Mouse (Mus musculus): ENCODE data around the gene Scand1.

Gene Scand1

DNA sequence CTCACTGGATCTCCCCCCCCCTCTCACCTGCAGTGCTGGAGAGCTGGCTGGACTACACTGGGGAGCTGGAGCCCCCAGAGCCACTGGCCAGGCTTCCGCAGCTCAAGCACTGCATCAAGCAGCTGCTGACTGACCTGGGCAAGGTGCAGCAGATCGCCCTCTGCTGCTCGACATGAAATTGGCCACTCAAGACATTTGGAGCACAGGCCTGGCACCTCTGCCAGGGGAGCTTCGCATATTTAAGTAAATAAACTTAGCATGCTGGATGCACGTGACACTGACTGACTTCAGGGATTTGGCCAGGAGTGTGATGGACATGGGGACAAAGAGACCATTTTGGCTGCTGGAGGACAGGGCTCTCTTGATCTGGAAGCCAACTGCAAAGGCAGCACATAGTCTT lies 5.2 kb downstream of the Scand1 start:
- DNase-seq (ENCODE audit: low spot score in 2 of 2) = no peak

DNA sequence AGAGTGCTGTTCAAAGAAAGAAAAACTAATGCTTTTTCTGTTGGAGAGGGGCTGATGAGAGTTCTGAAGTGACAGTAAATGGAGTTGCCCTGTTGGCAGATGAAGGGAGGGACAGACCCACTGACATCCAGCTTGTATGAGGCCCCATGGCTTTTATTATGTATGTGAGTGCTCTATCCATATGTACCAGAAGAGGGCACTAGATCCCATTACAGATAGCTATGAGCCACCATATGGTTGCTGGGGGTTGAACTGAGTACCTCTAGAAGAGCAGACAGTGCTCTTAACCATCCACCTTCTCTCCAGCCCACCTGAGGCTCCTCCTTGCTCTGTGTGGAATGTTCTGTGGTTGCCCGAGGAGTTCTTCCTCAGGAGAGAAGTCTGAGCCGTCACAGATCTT lies 6.7 kb downstream of the Scand1 start:
- no peak for DNase-seq (ENCODE audit: low spot score in 2 of 2)

DNA sequence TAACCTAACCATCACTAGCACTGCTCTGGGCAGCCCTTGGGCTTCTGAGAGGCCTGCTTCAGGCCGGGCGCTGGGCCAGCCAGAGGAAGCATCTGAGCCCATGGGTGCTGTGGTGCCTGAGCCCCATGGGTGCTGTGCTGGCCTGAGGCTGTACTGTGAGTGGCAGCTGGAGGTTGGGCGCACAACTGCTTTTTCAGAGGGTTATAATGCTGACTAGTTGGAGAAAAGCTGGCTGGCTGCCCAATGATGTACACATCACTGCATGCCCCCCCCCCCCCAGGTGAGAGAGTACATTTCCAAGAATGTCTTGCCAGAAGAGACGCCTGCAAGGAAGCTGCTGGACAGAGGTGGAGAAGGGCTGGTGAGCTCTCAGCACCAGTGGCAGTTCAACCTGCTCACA lies 8.2 kb downstream of the Scand1 start:
- DNase-seq (ENCODE audit: low spot score in 2 of 2) = no peak

DNA sequence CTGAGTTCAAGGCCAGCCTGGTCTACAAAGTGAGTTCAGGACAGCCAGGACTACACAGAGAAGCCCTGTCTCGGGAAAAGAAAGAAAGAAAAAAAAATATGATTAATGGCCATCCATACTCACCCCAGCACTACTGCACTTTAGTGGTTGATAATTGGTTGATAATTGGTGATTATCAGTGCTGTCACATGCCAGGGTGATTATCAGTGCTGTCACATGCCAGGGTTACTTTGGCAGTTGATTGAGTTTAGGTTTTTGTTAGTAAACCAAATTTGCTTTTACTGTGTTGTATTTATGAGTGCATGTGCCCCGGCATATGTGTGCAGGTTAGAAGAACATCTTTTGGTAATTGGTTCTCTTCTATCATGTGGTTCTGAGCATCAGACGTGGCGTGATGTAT lies 10.4 kb downstream of the Scand1 start:
- DNase-seq (ENCODE audit: low spot score in 2 of 2) = no peak

DNA sequence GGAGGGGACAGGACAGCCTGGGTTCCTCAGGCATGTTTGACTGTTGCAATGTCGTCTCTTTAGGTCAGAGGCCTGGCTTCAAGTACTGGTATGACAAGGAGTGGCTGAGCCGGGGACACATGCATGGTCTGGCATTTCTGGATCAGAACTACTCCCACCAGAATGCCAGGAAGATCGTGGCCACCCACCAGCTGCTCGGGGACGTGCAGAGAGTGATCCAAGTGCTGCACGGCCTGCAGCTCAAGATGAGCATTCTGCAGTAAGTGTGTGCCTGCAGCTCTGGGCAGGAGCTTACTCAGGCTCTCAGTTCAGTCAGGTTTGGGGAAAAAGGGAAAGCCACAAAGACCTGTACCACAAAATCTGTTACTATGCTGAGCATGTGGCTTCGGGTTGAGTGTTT lies 14.0 kb downstream of the Scand1 start:
- no peak for DNase-seq (ENCODE audit: low spot score in 2 of 2)

DNA sequence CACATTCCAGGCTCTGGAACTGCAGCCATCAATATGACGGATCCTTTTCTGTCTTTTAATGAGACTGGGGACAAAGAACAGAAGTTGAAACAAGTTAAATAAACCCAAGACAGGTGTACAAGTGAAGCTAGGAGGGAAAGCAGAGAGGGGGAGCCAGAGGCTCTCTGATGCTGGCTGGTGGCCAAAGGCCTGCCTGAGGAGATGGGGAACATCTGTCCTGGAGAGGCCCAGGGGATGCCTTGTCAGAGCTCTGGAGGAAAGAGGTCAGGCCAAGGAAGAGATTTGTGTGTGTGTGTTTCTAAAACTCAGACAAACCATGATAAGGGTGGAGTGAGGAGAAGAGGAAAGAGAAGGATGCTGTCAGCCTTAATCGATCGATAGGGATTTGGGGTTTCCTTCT lies 14.9 kb downstream of the Scand1 start:
- peak; percentile 46 to 49 for DNase-seq (ENCODE audit: low spot score in 2 of 2)

DNA sequence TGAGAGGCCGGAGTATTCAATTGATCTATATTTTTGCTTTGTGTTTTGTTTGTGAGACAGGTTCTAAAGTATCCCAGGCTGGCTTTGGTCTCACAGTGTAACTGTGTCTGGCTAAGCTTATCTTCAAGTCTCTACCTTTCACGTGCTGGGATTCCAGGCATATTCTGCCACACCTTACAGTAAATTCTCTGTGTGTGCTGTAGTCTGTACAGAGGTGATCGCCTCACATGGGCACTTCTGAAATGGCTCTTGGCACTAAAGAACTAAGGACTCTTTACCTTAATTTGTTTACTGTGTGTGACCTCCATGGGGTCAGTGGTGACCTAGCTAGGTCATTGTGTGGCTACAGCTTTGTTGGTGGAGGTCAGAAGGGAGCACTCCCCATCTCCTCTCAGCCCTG lies 16.3 kb downstream of the Scand1 start:
- no peak for DNase-seq (ENCODE audit: low spot score in 2 of 2)

DNA sequence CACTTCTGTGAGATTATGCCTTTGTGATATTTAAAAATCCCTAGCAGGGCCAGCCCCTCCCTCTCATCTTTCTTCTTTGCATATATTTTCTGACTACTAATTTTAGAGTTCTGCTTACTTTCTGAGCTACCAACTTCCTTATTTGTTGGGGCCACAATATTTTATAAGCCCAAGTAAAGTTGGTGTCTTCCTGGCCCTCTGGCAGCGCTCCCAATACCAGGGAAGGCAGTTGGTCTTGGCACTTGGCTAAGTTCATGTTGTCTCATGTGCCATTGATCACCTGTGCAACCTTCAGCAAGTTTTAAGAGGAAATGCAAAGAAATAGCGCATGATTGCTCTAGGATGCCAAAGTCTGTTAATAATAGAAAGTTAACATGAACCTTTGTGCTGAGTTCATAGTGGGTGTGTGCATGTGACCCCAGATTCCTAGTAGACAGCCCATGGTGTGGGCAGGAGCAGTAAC lies 16.9 kb downstream of the Scand1 start:
- no peak for DNase-seq (ENCODE audit: low spot score in 2 of 2)

DNA sequence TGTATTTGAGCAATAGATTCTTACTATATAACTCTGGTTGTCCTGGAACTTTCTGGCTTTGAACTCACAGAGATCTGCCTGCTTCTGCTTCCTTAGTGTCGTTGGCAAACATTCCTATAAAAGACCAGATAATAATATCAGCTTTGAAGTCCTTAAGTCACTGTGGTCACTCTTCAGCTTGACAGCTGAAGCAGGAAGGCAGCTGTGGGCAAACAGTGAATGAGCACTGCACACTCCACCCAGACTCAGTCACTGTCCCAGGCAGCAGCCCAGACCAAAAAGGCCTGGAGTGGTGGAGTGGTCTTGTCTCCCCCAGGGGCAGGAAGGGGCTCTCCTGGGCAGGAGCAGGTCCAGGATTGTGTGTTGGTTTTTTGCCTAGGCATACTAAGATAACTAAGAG lies 20.5 kb downstream of the Scand1 start:
- no peak for DNase-seq (ENCODE audit: low spot score in 2 of 2)

DNA sequence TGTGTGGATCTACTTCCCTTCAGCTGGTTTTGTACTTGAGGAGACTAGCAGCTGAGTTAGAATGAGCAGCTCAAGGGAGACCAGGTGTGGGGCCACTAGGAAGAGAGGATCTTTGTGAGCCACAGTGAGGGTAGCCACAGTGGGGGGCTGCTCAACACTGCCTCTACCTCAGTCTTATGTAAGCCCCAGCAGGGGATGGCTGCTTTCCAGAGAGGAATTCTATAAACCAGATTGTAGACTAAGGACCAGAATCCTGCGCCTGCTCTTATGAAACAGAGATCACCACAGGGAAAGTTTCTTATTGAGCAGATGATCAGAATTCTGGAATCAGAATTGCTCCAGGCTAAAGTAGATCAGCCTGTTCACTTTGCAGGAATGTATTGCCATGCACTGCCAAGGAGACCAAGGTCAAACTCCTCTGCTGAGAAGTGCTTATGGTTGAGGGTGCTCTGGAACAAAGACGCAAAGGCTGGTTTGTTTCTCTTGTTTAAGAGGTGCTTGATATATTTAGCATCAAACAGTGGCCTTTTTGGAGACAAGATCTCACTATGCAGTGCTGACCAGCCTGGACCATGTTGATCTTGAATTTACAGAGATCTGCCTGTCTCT lies 22.8 kb downstream of the Scand1 start:
- peak in 1 of 2 experiments; percentile 13 for DNase-seq (ENCODE audit: low spot score in 2 of 2)

DNA sequence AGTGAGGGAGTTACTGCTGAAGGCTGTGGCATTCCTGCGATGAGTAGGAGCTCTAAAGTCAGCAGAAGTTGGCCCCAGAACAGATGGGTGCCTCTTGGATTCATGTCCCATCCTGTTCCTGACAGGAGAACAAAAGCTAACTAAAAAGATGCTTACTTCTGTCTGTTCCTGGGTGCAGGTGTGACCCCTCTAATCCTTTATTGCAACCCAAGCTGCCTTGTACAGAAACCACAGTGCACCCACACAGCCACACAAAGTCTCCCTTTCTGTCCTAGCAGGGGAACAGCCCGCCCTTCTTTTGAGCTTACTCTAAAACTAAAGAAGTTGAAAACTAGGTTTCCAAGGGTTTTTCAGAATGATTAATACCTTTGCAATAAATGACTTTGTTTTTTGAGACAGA lies 24.3 kb downstream of the Scand1 start:
- DNase-seq (ENCODE audit: low spot score in 2 of 2) = no peak

DNA sequence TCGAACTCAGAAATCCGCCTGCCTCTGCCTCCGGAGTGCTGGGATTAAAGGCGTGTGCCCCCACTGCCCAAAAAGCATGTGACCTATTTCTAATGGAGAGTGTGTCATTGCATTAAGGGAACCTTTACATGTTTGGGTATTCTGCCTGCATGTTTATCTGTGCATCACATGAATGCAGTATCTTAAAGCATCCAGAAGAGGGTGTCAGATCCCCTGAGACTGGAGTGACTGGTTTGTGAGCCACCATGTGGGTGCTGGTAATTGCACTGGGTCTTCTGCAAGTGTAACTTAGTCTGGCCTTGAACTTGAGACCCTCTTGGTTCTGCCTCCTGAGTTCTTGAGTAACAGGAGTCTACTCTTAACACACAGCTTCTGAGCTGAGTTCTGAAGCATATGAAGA lies 25.8 kb downstream of the Scand1 start:
- no peak for DNase-seq (ENCODE audit: low spot score in 2 of 2)

DNA sequence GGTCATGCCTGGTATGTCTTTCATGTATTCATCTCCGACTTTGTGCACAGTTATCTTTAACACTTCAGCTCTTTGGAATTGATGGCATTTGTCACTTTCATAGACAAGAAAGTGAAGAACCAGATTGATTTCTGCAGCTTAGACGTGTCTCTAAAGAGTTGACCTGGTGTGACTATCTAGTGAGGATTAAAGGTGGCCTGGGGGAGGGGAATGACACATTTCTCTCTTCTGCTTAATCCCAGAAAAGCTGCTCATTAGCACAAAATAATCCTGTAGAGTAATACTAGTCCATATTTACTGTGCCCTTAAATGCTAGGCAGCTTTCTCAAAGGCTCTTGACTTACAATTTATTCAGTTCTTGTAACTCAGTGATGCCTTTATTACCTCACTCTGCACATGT lies 27.3 kb downstream of the Scand1 start:
- DNase-seq (ENCODE audit: low spot score in 2 of 2) = no peak

DNA sequence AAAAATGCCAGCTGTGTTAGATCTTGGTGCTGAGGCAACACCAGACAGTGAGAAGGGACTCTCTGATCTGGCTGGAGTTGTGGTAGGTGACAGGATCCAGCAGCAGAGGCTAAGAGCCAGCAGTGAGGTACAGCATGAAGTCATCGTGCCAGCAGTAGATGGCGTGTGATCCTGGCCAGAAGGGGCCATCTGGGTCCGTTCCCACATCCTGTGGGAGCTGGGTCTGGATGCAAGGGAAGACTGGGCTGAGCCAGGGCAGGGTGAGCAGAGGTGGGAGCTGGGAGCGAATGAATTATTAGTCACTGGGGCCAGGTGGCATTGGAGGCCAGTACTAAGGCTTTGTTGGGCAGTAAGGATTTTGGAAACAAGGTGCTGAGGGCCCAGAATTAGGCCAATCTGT lies 31.3 kb downstream of the Scand1 start:
- no peak for DNase-seq (ENCODE audit: low spot score in 2 of 2)

DNA sequence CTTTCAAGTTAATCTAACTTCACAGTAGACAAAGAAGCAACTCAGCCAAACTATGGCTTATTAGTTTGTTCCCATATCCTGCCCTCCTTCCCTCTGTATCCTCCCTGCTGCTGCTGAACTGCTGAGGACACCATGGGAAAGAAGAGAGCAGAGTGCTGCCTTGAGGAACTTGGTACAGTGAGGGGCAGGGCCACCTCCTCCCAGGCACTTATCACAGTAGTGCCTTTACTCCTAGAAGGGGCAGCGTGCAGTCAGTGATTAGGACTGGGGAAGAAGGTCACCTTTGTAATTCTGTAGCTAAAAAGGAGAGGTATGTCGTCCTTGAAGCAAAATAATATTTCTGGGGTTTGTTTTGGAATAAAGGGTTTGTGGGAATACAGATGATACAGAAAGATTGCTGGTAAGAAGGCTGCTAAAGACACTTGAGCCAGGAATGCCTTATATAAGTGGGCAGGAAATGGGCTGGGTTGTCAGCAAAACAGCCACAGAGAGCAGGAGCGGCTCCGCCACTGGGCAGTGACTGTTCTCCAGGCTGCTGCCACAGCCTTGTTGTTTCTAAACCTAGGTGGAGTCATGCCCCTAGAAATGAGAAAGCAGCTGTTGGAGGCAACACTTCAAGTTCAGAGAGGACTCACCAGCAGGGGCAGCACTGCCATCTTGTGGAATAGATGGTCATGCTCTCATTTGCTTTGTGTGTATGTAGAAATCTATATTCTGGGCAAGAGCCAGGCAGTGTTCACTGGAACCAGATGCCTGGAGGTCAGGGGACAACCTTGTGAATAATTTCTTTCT lies 34.1 kb downstream of the Scand1 start:
- DNase-seq (ENCODE audit: low spot score in 2 of 2) = peak; percentile 87 to 90

DNA sequence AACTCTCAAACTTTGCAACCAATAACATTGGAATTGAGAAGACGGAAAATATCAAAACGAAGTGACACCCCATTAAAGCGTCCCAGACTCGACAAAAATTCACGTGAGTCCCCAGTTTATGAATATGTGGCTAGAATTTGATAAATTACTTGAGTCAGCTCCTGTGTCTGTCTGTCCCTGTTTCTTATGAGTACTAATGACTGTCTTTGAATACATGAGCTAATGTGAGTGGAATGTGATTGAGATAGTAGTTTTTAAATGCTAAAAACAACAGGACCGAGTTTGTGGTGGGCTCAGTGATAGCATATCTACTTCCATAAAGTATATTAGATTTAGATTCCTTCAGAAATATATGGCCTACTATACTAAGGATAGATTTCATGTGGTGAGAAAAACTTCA lies 40.0 kb downstream of the Scand1 start:
- DNase-seq (ENCODE audit: low spot score in 2 of 2) = no peak

DNA sequence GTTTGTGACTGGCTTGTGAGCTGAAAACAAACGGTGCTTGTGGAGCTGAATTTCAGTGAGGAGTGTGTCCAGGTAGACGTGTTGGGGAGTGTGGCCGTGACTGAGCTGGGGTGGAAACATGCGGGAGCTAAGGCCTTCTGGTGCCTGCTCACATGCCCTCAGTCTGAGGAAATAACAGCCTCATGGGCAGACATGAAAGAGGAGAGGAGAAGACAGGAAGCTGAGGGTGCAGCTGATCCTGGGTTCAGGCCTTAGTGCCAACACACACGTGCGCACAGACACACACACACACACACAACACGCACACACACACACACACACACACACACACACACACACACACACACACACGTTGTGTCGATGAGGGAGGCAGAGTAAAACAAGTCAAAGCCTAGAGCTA lies 44.9 kb downstream of the Scand1 start:
- DNase-seq (ENCODE audit: low spot score in 2 of 2) = no peak

DNA sequence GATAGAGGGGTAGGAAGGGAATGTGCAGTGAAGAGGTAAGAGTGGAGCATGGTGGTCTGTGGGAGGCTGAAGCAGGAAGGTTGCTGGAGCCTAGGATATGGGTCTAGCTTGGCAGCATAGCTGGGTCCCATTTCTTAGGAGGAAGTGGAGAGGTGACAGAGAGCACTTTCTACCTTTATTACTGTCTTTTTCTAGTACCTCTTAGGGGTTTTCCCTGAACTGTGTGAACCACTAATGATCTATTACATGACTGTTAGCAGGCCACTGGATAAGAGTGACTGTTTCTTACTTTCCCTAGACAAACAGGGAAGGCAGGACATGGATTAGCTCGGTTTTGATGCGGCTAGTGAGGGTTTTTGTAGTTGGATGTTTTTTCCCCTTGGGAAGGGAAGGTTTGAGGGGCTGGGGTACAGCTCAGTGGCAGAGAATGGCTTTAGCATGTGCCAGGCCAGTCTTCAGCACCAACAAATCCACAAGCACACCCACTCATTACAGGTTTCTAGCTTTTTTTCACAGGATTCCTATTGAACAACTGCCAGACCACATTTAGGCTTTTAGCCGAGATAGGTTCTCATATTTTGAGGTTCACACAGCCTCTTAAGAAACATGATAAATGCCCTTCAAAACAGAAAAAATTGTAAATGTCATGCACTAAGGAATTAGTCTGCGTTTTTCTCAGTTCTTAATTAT lies 49.2 kb downstream of the Scand1 start:
- DNase-seq (ENCODE audit: low spot score in 2 of 2) = no peak

Data from heart, adult 9 months (tissue).